Mouse (Mus musculus): ENCODE measurements around the gene Foxp2. TPM values are rescaled to one million over a fixed set of nuclear protein-coding genes. Genes with fewer than 3 reads are reported as not detected.

Foxp2 gene
- polyA plus RNA-seq, 2 experiments: 23.2 to 24.9 TPM

DNA sequence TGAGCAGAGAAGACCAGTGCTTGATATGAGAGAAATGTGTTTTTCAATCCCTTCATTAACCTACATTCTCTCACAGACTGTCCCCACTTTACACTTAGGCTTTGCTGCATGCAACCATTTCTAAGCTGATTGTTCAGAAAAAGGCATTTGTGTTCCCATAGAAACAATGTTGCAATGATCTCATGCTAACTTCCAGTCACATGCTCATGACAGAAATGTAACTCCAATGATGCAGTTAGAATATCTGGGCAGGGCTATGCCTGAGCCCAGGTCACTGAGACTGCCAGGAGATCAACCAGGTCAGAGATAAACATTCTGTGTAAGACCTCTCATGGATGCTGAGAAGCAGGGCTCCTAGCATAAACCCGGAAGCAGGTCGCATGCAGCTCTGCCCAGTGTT lies 367.0 kb downstream of the Foxp2 start:
- Histone ChIP-seq H3K27ac (replicated peaks; ENCODE audit: low read depth, low read length) (no peak overlapping the region), H3K9ac (ENCODE audit: low read depth, low read length, severe bottlenecking) (no peak overlapping the region), H3K9me3 (ENCODE audit: control insufficient read depth, low read length) (no peaks in the 10 kb centered on the region), H3K36me3 (ENCODE audit: control insufficient read depth, insufficient read depth, low read length) (no peaks in the 10 kb centered on the region), H3K27me3 (ENCODE audit: control insufficient read depth, insufficient read depth, low read length) (no peaks in the 10 kb centered on the region), H3K4me3 (replicated peaks; ENCODE audit: low read length) (no peak overlapping the region), H3K4me1 (ENCODE audit: control insufficient read depth, insufficient read depth, low read length) (no peaks in the 10 kb centered on the region), H3K4me2 (replicated peaks; ENCODE audit: low read depth, low read length, severe bottlenecking) (no peak overlapping the region)
- WGBS: 91% methylated on average over 2 of the region's 2 CpGs
- TF ChIP-seq POLR2A (IDR thresholded peaks at IDR 0.05; ENCODE audit: borderline replicate concordance, extremely low read depth, insufficient read depth, insufficient read length): no peak
- no peak for DNase-seq (ENCODE audit: low spot score)
- ATAC-seq (ENCODE audit: low FRiP score, low read depth): no peak

DNA sequence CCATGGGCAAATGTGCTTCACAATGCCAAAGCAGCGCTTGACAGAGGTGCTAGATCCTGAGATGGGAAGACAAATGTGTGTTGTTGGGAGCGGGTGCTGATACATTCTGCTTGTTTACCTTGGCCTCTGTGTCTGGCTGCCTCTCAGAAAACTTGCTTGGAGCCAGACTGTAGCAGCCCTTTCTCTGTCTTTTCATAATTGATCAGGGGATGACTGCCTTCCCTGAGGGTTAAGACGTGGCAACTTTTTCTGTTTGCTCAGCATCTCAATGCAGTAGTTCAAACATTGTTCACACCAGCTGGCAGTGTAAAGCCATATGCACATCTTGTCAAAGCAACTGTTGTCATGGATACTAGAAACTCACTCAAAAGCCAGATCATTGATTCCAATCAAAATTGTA lies 384.1 kb downstream of the Foxp2 start:
- Histone ChIP-seq H3K36me3 (ENCODE audit: control insufficient read depth, insufficient read depth, low read length) (no peaks in the 10 kb centered on the region), H3K4me2 (replicated peaks; ENCODE audit: low read depth, low read length, severe bottlenecking) (no peak overlapping the region), H3K4me1 (ENCODE audit: control insufficient read depth, insufficient read depth, low read length) (no peaks in the 10 kb centered on the region), H3K4me3 (replicated peaks; ENCODE audit: low read length) (no peak overlapping the region), H3K9me3 (ENCODE audit: control insufficient read depth, low read length) (no peaks in the 10 kb centered on the region), H3K27ac (replicated peaks; ENCODE audit: low read depth, low read length) (no peak overlapping the region), H3K27me3 (ENCODE audit: control insufficient read depth, insufficient read depth, low read length) (no peaks in the 10 kb centered on the region), H3K9ac (ENCODE audit: low read depth, low read length, severe bottlenecking) (no peak overlapping the region)
- ATAC-seq (ENCODE audit: low FRiP score, low read depth): no peak
- 55% methylated on average over 3 of the region's 3 CpGs for WGBS
- DNase-seq (ENCODE audit: low spot score): no peak
- TF ChIP-seq POLR2A (IDR thresholded peaks at IDR 0.05; ENCODE audit: borderline replicate concordance, extremely low read depth, insufficient read depth, insufficient read length): no peak

DNA sequence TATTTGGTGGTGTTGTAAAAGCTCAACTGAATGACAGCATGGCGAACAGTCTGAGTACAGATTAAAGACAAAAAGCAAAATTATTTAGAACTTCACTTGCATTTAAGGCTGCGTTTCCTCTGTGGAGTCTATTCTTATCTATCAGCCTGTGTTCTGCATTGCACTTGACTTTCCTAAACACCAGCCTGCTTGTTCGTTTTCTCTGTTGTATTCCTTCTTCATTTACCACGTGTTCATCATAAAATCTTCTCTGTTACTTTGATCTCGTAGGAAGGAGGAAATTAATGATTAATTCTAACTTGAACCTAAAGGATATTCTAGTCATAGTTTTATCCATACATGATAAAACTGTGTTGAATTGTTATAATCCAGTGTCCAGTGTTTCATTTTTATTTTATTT lies 392.9 kb downstream of the Foxp2 start:
- Histone ChIP-seq H3K36me3 (ENCODE audit: control insufficient read depth, insufficient read depth, low read length) (no peaks in the 10 kb centered on the region), H3K9ac (ENCODE audit: low read depth, low read length, severe bottlenecking) (no peak overlapping the region), H3K4me1 (ENCODE audit: control insufficient read depth, insufficient read depth, low read length) (no peaks in the 10 kb centered on the region), H3K27ac (replicated peaks; ENCODE audit: low read depth, low read length) (no peak overlapping the region), H3K9me3 (ENCODE audit: control insufficient read depth, low read length) (no peaks in the 10 kb centered on the region), H3K4me3 (replicated peaks; ENCODE audit: low read length) (no peak overlapping the region), H3K27me3 (ENCODE audit: control insufficient read depth, insufficient read depth, low read length) (no peaks in the 10 kb centered on the region), H3K4me2 (replicated peaks; ENCODE audit: low read depth, low read length, severe bottlenecking) (no peak overlapping the region)
- no peak for ATAC-seq (ENCODE audit: low FRiP score, low read depth)
- no peak for TF ChIP-seq POLR2A (IDR thresholded peaks at IDR 0.05; ENCODE audit: borderline replicate concordance, extremely low read depth, insufficient read depth, insufficient read length)
- WGBS: 71% methylated on average over 5 of the region's 5 CpGs
- no peak for DNase-seq (ENCODE audit: low spot score)

DNA sequence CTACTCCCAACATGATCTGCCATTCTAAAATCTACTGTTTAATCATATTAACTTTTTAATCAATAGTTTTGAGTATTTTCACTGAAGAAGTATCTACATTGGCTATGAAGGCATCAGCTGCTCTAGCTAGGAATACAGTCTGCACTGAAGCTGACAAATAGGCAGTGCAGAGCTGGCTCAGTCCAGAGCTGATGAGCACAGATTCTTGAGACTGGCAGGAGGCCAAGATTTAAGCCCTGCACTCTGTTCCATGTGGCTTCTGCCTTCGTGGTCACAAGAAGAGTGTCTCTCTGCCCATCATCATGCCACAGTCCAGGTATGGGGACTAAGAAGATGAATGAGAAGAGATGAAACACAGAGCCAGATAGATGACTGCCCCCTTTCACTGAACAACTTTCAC lies 398.1 kb downstream of the Foxp2 start:
- Histone ChIP-seq H3K9me3 (ENCODE audit: control insufficient read depth, low read length) (no peaks in the 10 kb centered on the region), H3K4me1 (ENCODE audit: control insufficient read depth, insufficient read depth, low read length) (no peaks in the 10 kb centered on the region), H3K9ac (ENCODE audit: low read depth, low read length, severe bottlenecking) (no peak overlapping the region), H3K4me2 (replicated peaks; ENCODE audit: low read depth, low read length, severe bottlenecking) (no peak overlapping the region), H3K36me3 (ENCODE audit: control insufficient read depth, insufficient read depth, low read length) (no peaks in the 10 kb centered on the region), H3K4me3 (replicated peaks; ENCODE audit: low read length) (no peak overlapping the region), H3K27me3 (ENCODE audit: control insufficient read depth, insufficient read depth, low read length) (no peaks in the 10 kb centered on the region), H3K27ac (replicated peaks; ENCODE audit: low read depth, low read length) (no peak overlapping the region)
- DNase-seq (ENCODE audit: low spot score) (no peak), ATAC-seq (ENCODE audit: low FRiP score, low read depth) (no peak)
- 36% methylated on average over 1 of the region's 1 CpGs for WGBS
- no peak for TF ChIP-seq POLR2A (IDR thresholded peaks at IDR 0.05; ENCODE audit: borderline replicate concordance, extremely low read depth, insufficient read depth, insufficient read length)

DNA sequence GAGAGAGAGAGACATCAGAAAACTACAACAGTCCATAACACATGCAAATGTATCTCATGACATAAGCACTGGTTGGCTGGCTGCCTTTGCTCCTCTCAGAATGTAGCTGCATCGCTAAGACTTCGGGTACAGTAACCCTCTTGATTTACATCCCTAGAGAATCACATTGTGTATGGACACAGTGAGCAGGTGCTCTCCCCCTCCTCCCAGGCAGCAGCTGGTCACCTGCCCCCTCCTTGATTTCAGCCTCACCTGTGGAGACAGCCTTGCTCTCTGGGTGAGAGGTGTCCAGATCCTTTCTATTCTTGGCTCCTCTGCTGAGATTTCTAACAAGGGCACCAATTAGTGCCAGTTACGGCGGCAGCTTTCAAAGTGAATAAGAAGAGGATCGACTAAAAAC lies 409.5 kb downstream of the Foxp2 start:
- Histone ChIP-seq H3K4me2 (replicated peaks; ENCODE audit: low read depth, low read length, severe bottlenecking) (no peak overlapping the region), H3K27ac (replicated peaks; ENCODE audit: low read depth, low read length) (no peak overlapping the region), H3K9ac (ENCODE audit: low read depth, low read length, severe bottlenecking) (no peak overlapping the region), H3K36me3 (ENCODE audit: control insufficient read depth, insufficient read depth, low read length) (no peaks in the 10 kb centered on the region), H3K27me3 (ENCODE audit: control insufficient read depth, insufficient read depth, low read length) (no peaks in the 10 kb centered on the region), H3K9me3 (ENCODE audit: control insufficient read depth, low read length) (no peaks in the 10 kb centered on the region), H3K4me1 (ENCODE audit: control insufficient read depth, insufficient read depth, low read length) (no peaks in the 10 kb centered on the region), H3K4me3 (replicated peaks; ENCODE audit: low read length) (no peak overlapping the region)
- no peak for DNase-seq (ENCODE audit: low spot score)
- 58% methylated on average over 5 of the region's 5 CpGs for WGBS
- ATAC-seq (ENCODE audit: low FRiP score, low read depth): no peak
- no peak for TF ChIP-seq POLR2A (IDR thresholded peaks at IDR 0.05; ENCODE audit: borderline replicate concordance, extremely low read depth, insufficient read depth, insufficient read length)

DNA sequence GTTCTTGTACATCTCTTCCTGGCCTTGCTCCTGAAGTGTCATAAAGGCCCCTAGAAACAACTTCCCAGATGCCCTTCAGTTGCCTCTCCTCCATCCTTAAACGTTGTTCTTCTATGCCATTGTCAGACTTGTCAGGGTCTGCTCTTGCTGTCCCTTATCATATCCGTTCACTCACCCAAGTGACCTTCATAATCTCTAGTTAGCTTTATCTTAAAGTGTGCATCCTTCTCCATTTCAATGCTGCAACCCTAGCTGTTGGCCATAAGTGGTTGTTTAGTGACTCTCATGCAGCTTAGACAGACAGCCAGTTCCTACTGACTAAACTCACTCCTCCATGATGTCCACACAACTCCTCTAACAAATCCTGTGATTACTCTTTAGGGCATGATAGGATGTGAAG lies 415.8 kb downstream of the Foxp2 start:
- no peak overlapping the region for H3K4me2 ChIP-seq (replicated peaks; ENCODE audit: low read depth, low read length, severe bottlenecking)
- H3K36me3 ChIP-seq (ENCODE audit: control insufficient read depth, insufficient read depth, low read length): no peaks in the 10 kb centered on the region
- DNase-seq (ENCODE audit: low spot score) (no peak), ATAC-seq (ENCODE audit: low FRiP score, low read depth) (no peak)
- H3K27me3 ChIP-seq (ENCODE audit: control insufficient read depth, insufficient read depth, low read length): no peaks in the 10 kb centered on the region
- peaks cover 5% of the 10 kb centered on the region for H3K4me1 ChIP-seq (ENCODE audit: control insufficient read depth, insufficient read depth, low read length)
- H3K9ac ChIP-seq (ENCODE audit: low read depth, low read length, severe bottlenecking): no peak overlapping the region
- no peaks in the 10 kb centered on the region for H3K9me3 ChIP-seq (ENCODE audit: control insufficient read depth, low read length)
- TF ChIP-seq POLR2A (IDR thresholded peaks at IDR 0.05; ENCODE audit: borderline replicate concordance, extremely low read depth, insufficient read depth, insufficient read length): no peak
- no peak overlapping the region for H3K4me3 ChIP-seq (replicated peaks; ENCODE audit: low read length)
- WGBS: 73% methylated on average over 2 of the region's 2 CpGs
- H3K27ac ChIP-seq (replicated peaks; ENCODE audit: low read depth, low read length): no peak overlapping the region

Data from limb, embryonic 14.5 days (tissue).